Mouse (Mus musculus) forebrain, embryonic 15.5 days (tissue): ENCODE results near the gene Cep290. TPM values are rescaled to one million over a fixed set of nuclear protein-coding genes. Genes with fewer than 3 reads are reported as not detected.
A peak's percentile ranks its signal among the peaks of the same experiment; 100 is the strongest.

Experiments used
- ATAC-seq: fragments of 200-750 bp; cut with Nextera tagmentation; replicated peaks from 2 replicates; pipeline ENCODE4 v1.8.0; 2017; ENCODE audit warnings: mild to moderate bottlenecking, moderate TSS enrichment, moderate library complexity
- H3K27ac ChIP-seq: fragments of 300-500 bp; sonication (generic); replicated peaks from 2 replicates; pipeline ENCODE4 v1.5.1; 2015; ENCODE audit warnings: mild to moderate bottlenecking, inconsistent platforms
- H3K27me3 ChIP-seq: fragments of 300-500 bp; sonication (generic); 2 replicates; pipeline ENCODE4 v1.6.1; 2015; ENCODE audit warnings: inconsistent platforms
- H3K36me3 ChIP-seq: fragments of 300-500 bp; sonication (generic); 2 replicates; pipeline ENCODE4 v1.6.1; 2015; ENCODE audit warnings: mild to moderate bottlenecking, inconsistent platforms
- H3K4me1 ChIP-seq: fragments of 300-500 bp; sonication (generic); 2 replicates; pipeline ENCODE4 v1.6.1; 2015; ENCODE audit warnings: inconsistent platforms
- H3K4me2 ChIP-seq: fragments of 300-500 bp; sonication (generic); replicated peaks from 2 replicates; pipeline ENCODE4 v1.6.1; 2015; ENCODE audit warnings: mild to moderate bottlenecking, inconsistent platforms
- H3K4me3 ChIP-seq: fragments of 300-500 bp; sonication (generic); 2 replicates; pipeline ENCODE4 v1.5.1; 2015; ENCODE audit warnings: mild to moderate bottlenecking, inconsistent platforms
- H3K9ac ChIP-seq: fragments of 300-500 bp; sonication (generic); replicated peaks from 2 replicates; pipeline ENCODE4 v1.6.1; 2015; ENCODE audit warnings: mild to moderate bottlenecking, inconsistent platforms
- H3K9me3 ChIP-seq: fragments of 300-500 bp; sonication (generic); 2 replicates; pipeline ENCODE4 v1.6.1; 2016; ENCODE audit warnings: inconsistent platforms
- WGBS: fragments of 180-500 bp; shearing (Covaris S2); methylation state at CpG from one replicate; pipeline ENCODE4 v1.1.7; 2015; ENCODE audit warnings: mixed read lengths; 5-methylcytosine and 5-hydroxymethylcytosine counted together
- polyA plus RNA-seq: library from polyadenylated mRNA; unstranded; fragments of >200 nt; fragmentation: Nextera tagmentation; extraction: Ambion mirVana; gene quantifications from 2 replicates; pipeline ENCODE4 v1.2.1, GENCODE M21; 2015

The Cep290 gene
- polyA plus RNA-seq = 6.9 and 7.7 TPM in 2 replicates

DNA sequence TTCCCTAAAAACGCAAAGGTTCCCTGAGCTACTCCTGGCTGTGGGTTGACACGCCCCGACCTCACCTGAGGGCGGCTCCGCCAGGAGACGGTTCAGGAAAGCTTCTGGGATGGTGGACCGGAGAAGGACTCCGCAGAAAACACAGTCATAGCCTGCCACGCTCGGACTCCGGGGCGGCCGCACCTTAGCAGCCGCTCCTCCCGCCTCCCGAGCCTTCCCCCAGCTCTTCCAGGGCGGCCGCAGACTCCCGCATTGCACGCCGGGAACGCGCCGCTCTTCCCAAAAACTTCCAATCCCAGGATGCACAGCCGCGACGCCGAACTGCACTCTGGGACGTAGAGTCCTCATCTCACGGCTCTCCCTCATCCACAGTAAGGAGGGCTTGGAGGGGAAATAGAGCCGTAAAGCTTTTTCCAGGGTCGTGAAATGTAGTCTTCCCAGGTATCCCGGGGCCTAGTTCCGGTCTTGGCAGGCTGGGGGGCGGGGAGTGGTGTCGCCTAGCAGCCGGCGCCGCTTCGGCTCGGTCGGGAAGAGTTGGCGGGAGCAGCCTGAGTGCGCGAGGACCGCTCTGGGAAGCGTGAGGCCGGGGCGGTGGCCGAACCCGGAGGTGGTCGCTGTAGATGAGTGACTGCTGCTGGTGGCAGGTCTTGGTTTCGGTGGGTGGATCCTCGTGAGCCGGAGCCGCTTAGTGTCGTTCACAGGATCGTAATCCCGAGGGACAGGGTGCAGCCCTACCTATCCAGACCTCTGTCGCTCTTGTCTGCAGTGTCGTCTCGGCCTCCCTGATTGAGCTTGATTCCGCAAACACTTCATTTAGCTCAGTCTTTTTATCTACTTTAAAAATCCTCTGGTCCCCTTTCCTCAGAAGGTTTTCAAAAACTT, at the start of gene Cep290, which contains the start of gene Tmtc3:
TSS of gene Cep290 (plus strand) at position 462 of the 882 bp plus-strand sequence.
TSS of gene Tmtc3 (minus strand) at position 254 of the 882 bp plus-strand sequence.
- Histone ChIP-seq H3K4me2 (peak within 1 kb of the TSS; percentile 89), H3K4me3 (peak within 1 kb of the TSS; percentile 55), H3K36me3 (no peaks in the 10 kb centered on the region), H3K9ac (peak within 1 kb of the TSS; percentile 75), H3K4me1 (peaks cover 15% of the 10 kb centered on the region), H3K9me3 (no peaks in the 10 kb centered on the region), H3K27ac (peak within 1 kb of the TSS; percentile 59), H3K27me3 (no peaks in the 10 kb centered on the region)
- under 1% methylated on average over 63 of the region's 63 CpGs for whole genome bisulfite sequencing
- peak; percentile 99 for ATAC-seq

DNA sequence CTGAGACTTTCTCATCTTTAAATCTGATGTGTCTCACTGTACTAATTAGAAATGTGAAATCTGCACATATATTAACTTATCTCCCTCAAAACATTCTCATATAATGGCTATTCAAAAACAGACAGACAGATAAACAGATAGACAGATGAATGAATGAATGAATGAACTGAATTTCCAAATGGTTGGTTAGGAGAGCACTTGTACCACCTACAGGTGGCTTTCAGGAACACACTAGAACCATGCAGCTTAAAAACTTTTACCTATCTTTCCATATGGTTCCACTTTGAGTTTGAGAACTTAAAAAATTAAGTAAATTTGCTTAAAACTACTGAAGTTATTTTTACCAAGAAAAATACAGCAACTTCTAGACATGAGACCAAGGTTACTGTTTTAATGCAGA, 38.0 kb upstream of the Cep290 start:
- Histone ChIP-seq H3K27ac (no peak overlapping the region), H3K9me3 (no peaks in the 10 kb centered on the region), H3K9ac (no peak overlapping the region), H3K4me2 (no peak overlapping the region), H3K4me3 (no peak overlapping the region), H3K27me3 (no peaks in the 10 kb centered on the region), H3K36me3 (peaks cover 18% of the 10 kb centered on the region; the same call in 1 of the 2 replicates), H3K4me1 (no peaks in the 10 kb centered on the region)
- ATAC-seq = no peak

DNA sequence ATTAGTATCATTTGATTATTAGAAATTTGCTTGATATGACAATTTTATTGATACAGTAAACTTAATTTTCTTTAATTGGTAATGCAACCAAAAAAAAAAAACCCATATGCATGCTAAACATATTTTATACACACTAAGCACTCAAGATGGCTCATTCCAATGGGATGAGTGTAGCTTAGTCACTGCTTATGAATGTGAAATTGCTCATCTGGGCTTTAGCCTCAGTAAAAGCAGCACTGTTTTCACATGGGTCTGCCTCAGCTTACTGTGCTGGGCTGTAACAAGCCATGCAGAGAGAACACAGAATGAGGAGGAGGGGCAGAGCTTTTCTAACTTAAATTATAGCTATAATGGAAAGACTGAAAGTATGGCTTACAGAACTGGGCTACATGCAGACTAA, 26.8 kb upstream of the Cep290 start:
- Histone ChIP-seq H3K27me3 (no peaks in the 10 kb centered on the region), H3K27ac (no peak overlapping the region), H3K4me2 (no peak overlapping the region), H3K36me3 (peaks cover 20% of the 10 kb centered on the region), H3K9me3 (no peaks in the 10 kb centered on the region), H3K9ac (no peak overlapping the region), H3K4me1 (no peaks in the 10 kb centered on the region), H3K4me3 (no peak overlapping the region)
- ATAC-seq = no peak

DNA sequence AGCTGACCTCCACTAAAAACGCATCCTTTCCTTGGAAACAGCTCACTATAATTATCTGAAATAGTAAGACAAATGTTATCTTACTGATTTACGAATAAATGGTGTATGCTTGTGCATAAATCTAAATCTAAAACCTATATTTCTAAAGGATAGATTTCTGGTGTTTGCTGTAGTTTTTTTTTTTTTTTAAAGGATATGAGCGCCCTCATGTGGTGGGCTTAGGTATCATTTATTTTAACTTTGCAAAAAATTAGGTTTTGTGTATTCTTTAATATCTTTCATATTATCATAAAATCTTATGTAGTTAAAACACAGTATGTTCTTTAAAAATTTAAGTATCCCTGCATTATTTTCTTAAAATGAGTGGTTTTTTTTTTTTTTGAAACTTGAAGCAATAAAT, 12.3 kb upstream of the Cep290 start:
- H3K27ac ChIP-seq = no peak overlapping the region
- peaks cover 21% of the 10 kb centered on the region for H3K36me3 ChIP-seq
- no peak overlapping the region for H3K4me2 ChIP-seq
- H3K27me3 ChIP-seq = no peaks in the 10 kb centered on the region
- WGBS = 53% methylated on average over 3 of the region's 3 CpGs
- no peaks in the 10 kb centered on the region for H3K4me1 ChIP-seq
- no peaks in the 10 kb centered on the region for H3K9me3 ChIP-seq
- ATAC-seq = no peak
- no peak overlapping the region for H3K4me3 ChIP-seq
- no peak overlapping the region for H3K9ac ChIP-seq

GRCm38 (mm10) chr10:100479538-100479937, 7.8 kb upstream of the Cep290 start:
- Histone ChIP-seq H3K27me3 (no peaks in the 10 kb centered on the region), H3K4me1 (no peaks in the 10 kb centered on the region), H3K9me3 (no peaks in the 10 kb centered on the region), H3K4me2 (no peak overlapping the region), H3K27ac (no peak overlapping the region), H3K4me3 (no peak overlapping the region), H3K9ac (no peak overlapping the region), H3K36me3 (peaks cover 12% of the 10 kb centered on the region)
- no peak for ATAC-seq
- 91% methylated on average over 3 of the region's 3 CpGs for WGBS

- Histone ChIP-seq H3K27me3 (no peaks in the 10 kb centered on the region), H3K9ac (peak overlapping the region; percentile 75), H3K4me1 (peaks cover 15% of the 10 kb centered on the region), H3K4me3 (peak overlapping the region; percentile 55), H3K9me3 (no peaks in the 10 kb centered on the region), H3K36me3 (no peaks in the 10 kb centered on the region), H3K4me2 (peak overlapping the region; percentile 89), H3K27ac (peak overlapping the region; percentile 59)
- WGBS = under 1% methylated on average over 13 of the region's 13 CpGs
- no peak for ATAC-seq
These were observed 659 bp upstream of the Cep290 start for GRCm38 (mm10) chr10:100486701-100487096.

- ATAC-seq = no peak
These were observed 4.6 kb downstream of the Cep290 start for GRCm38 (mm10) chr10:100491916-100492315.

DNA sequence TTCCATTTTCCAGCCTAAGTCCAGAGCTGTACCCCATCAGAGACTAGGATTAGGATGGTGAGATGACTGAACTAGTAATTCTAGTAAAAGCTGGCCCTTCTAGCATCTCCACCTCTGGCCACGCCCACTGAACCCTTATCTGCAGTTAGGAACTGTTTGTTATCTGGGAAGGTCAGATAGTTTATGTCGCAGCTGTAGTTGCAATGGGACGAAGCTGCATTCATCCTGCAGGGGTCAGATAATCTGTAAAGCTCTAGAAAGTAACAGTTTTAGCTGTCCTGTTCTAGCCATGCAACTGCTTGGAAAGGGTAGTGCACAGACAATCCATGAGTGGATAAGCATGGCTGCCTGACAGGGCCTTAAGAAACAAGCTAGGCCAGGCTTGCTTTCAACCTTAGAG, 11.0 kb downstream of the Cep290 start:
- Histone ChIP-seq H3K4me3 (no peak overlapping the region), H3K4me1 (no peaks in the 10 kb centered on the region), H3K4me2 (no peak overlapping the region), H3K27me3 (no peaks in the 10 kb centered on the region), H3K9me3 (no peaks in the 10 kb centered on the region), H3K27ac (no peak overlapping the region), H3K36me3 (peaks cover 45% of the 10 kb centered on the region), H3K9ac (no peak overlapping the region)
- 84% methylated on average over 3 of the region's 3 CpGs for WGBS
- ATAC-seq = no peak

More at GRCm38 (mm10) chr10:100491916-100492315, 4.6 kb downstream of the Cep290 start:
- H3K9ac ChIP-seq = no peak overlapping the region
- H3K27me3 ChIP-seq = no peaks in the 10 kb centered on the region
- WGBS = 93% methylated on average over 7 of the region's 7 CpGs
- peaks cover 18% of the 10 kb centered on the region for H3K36me3 ChIP-seq
- no peaks in the 10 kb centered on the region for H3K9me3 ChIP-seq
- no peak overlapping the region for H3K4me2 ChIP-seq
- H3K27ac ChIP-seq = no peak overlapping the region
- H3K4me1 ChIP-seq = peaks cover 6% of the 10 kb centered on the region
- no peak overlapping the region for H3K4me3 ChIP-seq

GRCm38 (mm10) chr10:100508170-100508569, 20.8 kb downstream of the Cep290 start:
- ATAC-seq = no peak
- H3K27me3 ChIP-seq = no peaks in the 10 kb centered on the region
- 88% methylated on average over 1 of the region's 1 CpGs for WGBS
- no peaks in the 10 kb centered on the region for H3K4me1 ChIP-seq
- H3K36me3 ChIP-seq = peaks cover 13% of the 10 kb centered on the region; the same call in 1 of the 2 replicates
- no peak overlapping the region for H3K27ac ChIP-seq
- no peaks in the 10 kb centered on the region for H3K9me3 ChIP-seq
- H3K4me3 ChIP-seq = no peak overlapping the region
- no peak overlapping the region for H3K4me2 ChIP-seq
- no peak overlapping the region for H3K9ac ChIP-seq

- 91% methylated on average over 4 of the region's 4 CpGs for whole genome bisulfite sequencing
- Histone ChIP-seq H3K9ac (no peak overlapping the region), H3K27me3 (no peaks in the 10 kb centered on the region), H3K4me2 (no peak overlapping the region), H3K36me3 (peaks cover 13% of the 10 kb centered on the region; the same call in 1 of the 2 replicates), H3K9me3 (no peaks in the 10 kb centered on the region), H3K4me3 (no peak overlapping the region), H3K27ac (no peak overlapping the region), H3K4me1 (no peaks in the 10 kb centered on the region)
- no peak for ATAC-seq
These were observed 34.3 kb downstream of the Cep290 start for GRCm38 (mm10) chr10:100521617-100522016.

GRCm38 (mm10) chr10:100522330-100522729, 35.0 kb downstream of the Cep290 start:
- Histone ChIP-seq H3K36me3 (peaks cover 13% of the 10 kb centered on the region; the same call in 1 of the 2 replicates), H3K9me3 (no peaks in the 10 kb centered on the region), H3K9ac (no peak overlapping the region), H3K4me1 (no peaks in the 10 kb centered on the region), H3K4me3 (no peak overlapping the region), H3K27ac (no peak overlapping the region), H3K4me2 (no peak overlapping the region), H3K27me3 (no peaks in the 10 kb centered on the region)
- no peak for ATAC-seq
- WGBS = 64% methylated on average over 9 of the region's 9 CpGs

GRCm38 (mm10) chr10:100524499-100525390, 37.4 kb downstream of the Cep290 start:
- no peak overlapping the region for H3K4me3 ChIP-seq
- no peak overlapping the region for H3K9ac ChIP-seq
- H3K4me2 ChIP-seq = no peak overlapping the region
- 94% methylated on average over 9 of the region's 9 CpGs for WGBS
- H3K9me3 ChIP-seq = no peaks in the 10 kb centered on the region
- H3K4me1 ChIP-seq = no peaks in the 10 kb centered on the region
- ATAC-seq = no peak
- H3K27ac ChIP-seq = no peak overlapping the region
- H3K36me3 ChIP-seq = 0 out of 2 replicates have a peak, but pooled peaks cover 7% of the 10 kb centered on the region
- H3K27me3 ChIP-seq = no peaks in the 10 kb centered on the region
